Mouse (Mus musculus) lung, embryonic 14.5 days (tissue): Measurements from ENCODE around the gene Adgrb3. TPM values are rescaled to one million over a fixed set of nuclear protein-coding genes. Genes with fewer than 3 reads are reported as not detected.
A peak's percentile ranks its signal among the peaks of the same experiment; 100 is the strongest.

ENCODE experiments used
- ATAC-seq: fragments of 200-750 bp; cut with Nextera tagmentation; 2 replicates; pipeline ENCODE4 v1.8.0; 2017; ENCODE audit warnings: mild to moderate bottlenecking, moderate TSS enrichment, moderate library complexity; ENCODE audit not compliant: insufficient read depth
- DNase-seq: peaks from one replicate; pipeline ENCODE4 v3.0.0-alpha.2; 2015
- H3K27ac ChIP-seq: fragments of 300-500 bp; sonication (generic); 2 replicates; pipeline ENCODE4 v1.5.1; 2014; ENCODE audit warnings: low read depth, mild to moderate bottlenecking, moderate library complexity
- H3K27me3 ChIP-seq: fragments of 300-500 bp; sonication (generic); 2 replicates; pipeline ENCODE4 v1.6.1; 2014; ENCODE audit warnings: low read length, control low read depth; ENCODE audit not compliant: insufficient read depth
- H3K36me3 ChIP-seq: fragments of 300-500 bp; sonication (generic); 2 replicates; pipeline ENCODE4 v1.6.1; 2014; ENCODE audit warnings: control low read depth; ENCODE audit not compliant: insufficient read depth
- H3K4me1 ChIP-seq: fragments of 300-500 bp; sonication (generic); 2 replicates; pipeline ENCODE4 v1.6.1; 2014; ENCODE audit warnings: antibody characterized with exemption, control low read depth; ENCODE audit not compliant: insufficient read depth
- H3K4me2 ChIP-seq: fragments of 300-500 bp; sonication (generic); 2 replicates; pipeline ENCODE4 v1.6.1; 2014; ENCODE audit warnings: mild to moderate bottlenecking
- H3K4me3 ChIP-seq: fragments of 300-500 bp; sonication (generic); 2 replicates; pipeline ENCODE4 v1.5.1; 2014; ENCODE audit warnings: low read depth, low read length
- H3K9ac ChIP-seq: fragments of 300-500 bp; sonication (generic); 2 replicates; pipeline ENCODE4 v1.6.1; 2014
- H3K9me3 ChIP-seq: fragments of 300-500 bp; sonication (generic); 2 replicates; pipeline ENCODE4 v1.6.1; 2016; ENCODE audit warnings: low read depth, low read length, control low read depth
- CTCF ChIP-seq: IDR thresholded peaks from 2 replicates; pipeline ENCODE4 v1.5.1; 2016; ENCODE audit warnings: antibody characterized with exemption, low read depth
- WGBS: fragments of 180-500 bp; shearing (Covaris S2); extraction: QIAGEN DNeasy Blood & Tissue Kit; methylation state at CpG from one replicate; pipeline ENCODE4 v1.1.7; 2014; 5-methylcytosine and 5-hydroxymethylcytosine counted together
- polyA plus RNA-seq: library from polyadenylated mRNA; unstranded; fragments of >200 nt; fragmentation: Nextera tagmentation; extraction: Ambion mirVana; gene quantifications from 2 replicates; pipeline ENCODE4 v1.2.1, GENCODE M21; 2014

Adgrb3 gene
- polyA plus RNA-seq, 1 experiment from 2014 or later, result 0.74 TPM

DNA sequence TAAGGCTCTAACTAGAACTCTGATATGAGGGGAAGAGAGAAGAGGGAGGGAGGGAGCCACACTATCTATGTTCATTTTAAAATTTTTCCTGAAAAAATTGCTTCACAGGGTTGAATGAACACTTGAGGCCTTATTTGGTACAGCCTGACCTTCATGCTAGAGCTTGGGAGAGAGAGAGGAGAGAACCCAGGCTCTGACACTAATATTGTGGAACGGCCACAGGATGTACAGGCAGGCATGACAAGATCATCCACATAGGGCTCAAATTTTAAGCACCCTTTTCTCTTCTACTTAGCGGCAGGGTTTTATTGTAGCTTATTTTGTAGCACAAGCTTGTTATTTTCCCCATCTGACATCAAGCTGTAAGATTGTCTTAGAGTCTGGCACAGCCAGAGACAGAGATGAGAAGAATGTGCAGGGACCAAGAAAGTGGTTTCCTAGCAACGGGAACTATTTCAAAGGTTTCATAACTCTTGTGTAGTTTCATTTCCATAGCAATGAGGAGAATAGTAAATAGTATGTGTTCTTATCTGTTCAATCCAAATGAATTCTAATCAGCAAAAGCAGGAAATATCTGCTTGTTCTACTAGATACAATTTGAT, 721.9 kb downstream of the Adgrb3 start:
- Histone ChIP-seq H3K9me3 (no peaks in the 10 kb centered on the region), H3K27ac (no peak overlapping the region), H3K4me1 (peaks cover 7% of the 10 kb centered on the region), H3K9ac (no peak overlapping the region), H3K4me3 (no peak overlapping the region), H3K27me3 (no peaks in the 10 kb centered on the region), H3K4me2 (no peak overlapping the region), H3K36me3 (no peaks in the 10 kb centered on the region)
- TF ChIP-seq CTCF, result no peak
- WGBS, result 67% methylated on average over 3 of the region's 3 CpGs
- peak; percentile 28; the same call in 1 of the 2 replicates for ATAC-seq
- peak; percentile 64 for DNase-seq

DNA sequence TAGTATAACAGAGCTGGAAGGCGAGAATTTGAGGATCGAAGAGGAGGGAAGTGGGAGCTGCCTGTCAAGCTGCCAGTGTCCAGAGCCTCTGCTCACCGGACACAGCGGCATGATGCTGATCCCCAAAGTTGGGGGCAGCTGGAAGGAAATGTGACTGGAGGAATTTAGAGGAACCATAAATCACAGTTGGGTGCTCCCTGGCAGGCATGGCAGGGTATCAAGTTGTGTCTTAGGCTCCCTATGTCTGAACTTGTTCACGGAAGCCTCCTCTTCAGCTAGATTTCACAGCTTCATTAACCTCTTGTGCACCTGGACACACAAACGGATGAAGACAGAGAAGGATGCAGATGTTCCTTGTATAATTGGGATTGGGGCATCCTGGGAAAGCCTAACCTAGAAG, 722.8 kb downstream of the Adgrb3 start:
- TF ChIP-seq CTCF, result no peak
- no peak overlapping the region for H3K27ac ChIP-seq
- H3K9ac ChIP-seq, result no peak overlapping the region
- H3K4me3 ChIP-seq, result no peak overlapping the region
- ATAC-seq (no peak), DNase-seq (no peak)
- H3K4me1 ChIP-seq, result peaks cover 7% of the 10 kb centered on the region
- no peaks in the 10 kb centered on the region for H3K36me3 ChIP-seq
- H3K4me2 ChIP-seq, result no peak overlapping the region
- whole genome bisulfite sequencing, result 56% methylated on average over 6 of the region's 6 CpGs
- H3K27me3 ChIP-seq, result no peaks in the 10 kb centered on the region
- no peaks in the 10 kb centered on the region for H3K9me3 ChIP-seq

- DNase-seq (peak; percentile 96), ATAC-seq (peak; percentile 96)
- no peak overlapping the region for H3K9ac ChIP-seq
- H3K4me1 ChIP-seq, result peaks cover 7% of the 10 kb centered on the region
- H3K27me3 ChIP-seq, result no peaks in the 10 kb centered on the region
- no peak for TF ChIP-seq CTCF
- 24% methylated on average over 4 of the region's 4 CpGs for WGBS
- no peaks in the 10 kb centered on the region for H3K36me3 ChIP-seq
- H3K9me3 ChIP-seq, result no peaks in the 10 kb centered on the region
- no peak overlapping the region for H3K4me2 ChIP-seq
- peak overlapping the region; percentile 30; the same call in 1 of the 2 replicates for H3K27ac ChIP-seq
- H3K4me3 ChIP-seq, result no peak overlapping the region
These were observed 724.1 kb downstream of the Adgrb3 start for GRCm38 (mm10) chr1:25105367-25105766.

DNA sequence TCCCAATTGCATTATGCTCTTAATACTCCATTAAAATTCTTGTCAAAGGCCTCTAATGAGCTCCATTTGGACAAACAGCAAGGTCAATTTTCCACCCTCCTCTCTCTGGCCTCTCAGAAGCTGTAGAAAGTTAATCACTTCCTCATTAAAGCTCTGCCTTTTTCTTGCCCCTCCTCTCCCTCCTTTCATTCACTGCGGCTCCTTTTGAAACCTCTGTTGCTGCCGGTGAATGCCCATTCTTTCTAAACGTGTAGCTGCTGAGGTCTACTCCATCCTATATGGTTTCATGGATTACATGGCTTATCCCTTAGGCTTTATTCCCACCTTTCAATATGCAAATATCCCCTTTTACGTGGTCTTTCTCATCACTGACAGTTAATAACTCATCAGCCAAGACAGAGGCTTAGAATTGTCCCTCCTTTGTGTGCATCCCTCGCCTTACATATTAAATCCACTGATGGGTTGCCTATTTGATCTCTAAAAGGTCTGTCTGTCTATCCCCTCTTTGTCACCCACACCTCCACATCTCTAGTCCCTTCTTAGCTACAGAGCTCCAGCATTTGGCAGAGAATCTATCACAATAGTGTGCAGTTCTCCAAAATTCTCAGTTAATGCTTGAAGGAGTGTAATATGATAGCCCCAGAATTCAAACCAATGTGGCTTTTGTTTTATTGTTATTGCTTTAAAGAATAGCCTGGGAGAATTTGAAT, 741.3 kb downstream of the Adgrb3 start:
- Histone ChIP-seq H3K9me3 (no peaks in the 10 kb centered on the region), H3K9ac (no peak overlapping the region), H3K4me2 (no peak overlapping the region), H3K27ac (no peak overlapping the region), H3K4me3 (no peak overlapping the region), H3K27me3 (no peaks in the 10 kb centered on the region), H3K36me3 (no peaks in the 10 kb centered on the region), H3K4me1 (no peaks in the 10 kb centered on the region)
- WGBS, result 45% methylated on average over 5 of the region's 5 CpGs
- no peak for ATAC-seq
- TF ChIP-seq CTCF, result no peak
- DNase-seq, result no peak

- no peaks in the 10 kb centered on the region for H3K36me3 ChIP-seq
- no peak overlapping the region for H3K4me3 ChIP-seq
- H3K27ac ChIP-seq, result no peak overlapping the region
- TF ChIP-seq CTCF, result no peak
- no peaks in the 10 kb centered on the region for H3K27me3 ChIP-seq
- WGBS, result 61% methylated on average over 14 of the region's 14 CpGs
- H3K4me2 ChIP-seq, result no peak overlapping the region
- no peak overlapping the region for H3K9ac ChIP-seq
- no peaks in the 10 kb centered on the region for H3K4me1 ChIP-seq
- peak; percentile 24 for DNase-seq
- no peaks in the 10 kb centered on the region for H3K9me3 ChIP-seq
- no peak for ATAC-seq
These were observed 743.7 kb downstream of the Adgrb3 start for GRCm38 (mm10) chr1:25085616-25086372.

GRCm38 (mm10) chr1:25082377-25082776, 747.1 kb downstream of the Adgrb3 start:
- H3K4me2 ChIP-seq, result no peak overlapping the region
- no peak for TF ChIP-seq CTCF

GRCm38 (mm10) chr1:25081265-25081849, 748.1 kb downstream of the Adgrb3 start:
- 20% methylated on average over 4 of the region's 4 CpGs for WGBS
- H3K36me3 ChIP-seq, result no peaks in the 10 kb centered on the region
- ATAC-seq (peak; percentile 98), DNase-seq (peak; percentile 83)
- no peak overlapping the region for H3K4me3 ChIP-seq
- no peak overlapping the region for H3K27ac ChIP-seq
- no peaks in the 10 kb centered on the region for H3K27me3 ChIP-seq
- H3K9me3 ChIP-seq, result no peaks in the 10 kb centered on the region
- H3K4me2 ChIP-seq, result no peak overlapping the region
- H3K9ac ChIP-seq, result no peak overlapping the region
- no peak for TF ChIP-seq CTCF
- no peaks in the 10 kb centered on the region for H3K4me1 ChIP-seq

More at GRCm38 (mm10) chr1:25082377-25082776, 747.1 kb downstream of the Adgrb3 start:
- DNase-seq, result peak; percentile 52
- Histone ChIP-seq H3K4me3 (no peak overlapping the region), H3K9me3 (no peaks in the 10 kb centered on the region), H3K4me1 (no peaks in the 10 kb centered on the region), H3K27ac (no peak overlapping the region), H3K9ac (no peak overlapping the region), H3K27me3 (no peaks in the 10 kb centered on the region), H3K36me3 (no peaks in the 10 kb centered on the region)
- ATAC-seq, result no peak
- 45% methylated on average over 8 of the region's 8 CpGs for WGBS
